Comparison of ENCODE assay signal across 10 mouse cellular contexts in genomic region chr9:40332731-40333648, GRCm38 (mm10).
DNase-seq lines count a peak whose midpoint lies in the region; TF ChIP-seq lines count a peak whose summit lies in the region.
"Had no signal": no experiment of that assay in that cellular context is flagged by ENCODE, and none has a peak within 500 bp of the region (broad histone marks: within the 10 kb centered on the region; RNA-seq: fewer than 3 reads in every experiment).

No protein-coding gene starts in this region.

- no peak overlapping the region for H3K4me3 ChIP-seq in heart, adult 2 months
- H3K4me3 ChIP-seq in testis, adult 2 months (ENCODE audit: control insufficient read depth, low read depth, low read length) = peak overlapping the region; percentile 83
- H3K4me3 ChIP-seq: embryonic facial prominence, embryonic 15.5 days; liver, embryonic 13.5 days had no signal

- no peak for DNase-seq in heart, adult 2 months
- no peak for DNase-seq in heart, postnatal 25 days (ENCODE audit: low spot score)
- no peak for DNase-seq in testis, postnatal 10 days (ENCODE audit: low spot score)
- DNase-seq in cerebellum, adult 8-10 months = peak; percentile 71
- no peak for DNase-seq in kidney, postnatal 4 days
- DNase-seq in right cerebral cortex, adult 18-20 months = no peak
- DNase-seq: adrenal gland, adult 2 months had no signal

- TF ChIP-seq CTCF in heart, adult 2 months (IDR thresholded peaks at IDR 0.05) = no peak
- TF ChIP-seq CTCF in testis, adult 2 months (IDR thresholded peaks at IDR 0.05; ENCODE audit: control insufficient read depth, insufficient read depth, insufficient replicate concordance, low read depth, low read length) = no peak

- no peaks in the 10 kb centered on the region for H3K36me3 ChIP-seq in heart, adult 2 months (ENCODE audit: control insufficient read depth, insufficient read depth, low read length)
- H3K36me3 ChIP-seq in testis, adult 2 months (ENCODE audit: control insufficient read depth, insufficient read depth, low read length) = peaks cover 2% of the 10 kb centered on the region
- H3K36me3 ChIP-seq: embryonic facial prominence, embryonic 15.5 days; liver, embryonic 13.5 days had no signal

- 0 out of 2 replicates have a peak, but pooled peaks have one; percentile 21 for TF ChIP-seq EP300 in heart, adult 2 months (IDR thresholded peaks at IDR 0.05; ENCODE audit: insufficient read depth, low read depth, low read length)

- no peak overlapping the region for H3K9ac ChIP-seq in heart, adult 2 months (ENCODE audit: low read depth, low read length)
- H3K9ac ChIP-seq: embryonic facial prominence, embryonic 15.5 days; liver, embryonic 13.5 days had no signal

- no peaks in the 10 kb centered on the region for H3K27me3 ChIP-seq in heart, adult 2 months (ENCODE audit: control insufficient read depth, insufficient read depth, low read length)
- H3K27me3 ChIP-seq in testis, adult 2 months (ENCODE audit: control insufficient read depth, insufficient read depth, low read length) = no peaks in the 10 kb centered on the region
- H3K27me3 ChIP-seq: embryonic facial prominence, embryonic 15.5 days; liver, embryonic 13.5 days had no signal

- intact Hi-C loops in heart, adult 2 months (cut with DNase I) = loop anchor here (2.0 to 5.0 kb wide), 3 partner anchors 16 to 144 kb away; no protein-coding TSS in a partner anchor
- intact Hi-C loops in heart, postnatal 25 days (cut with DNase I) = loop anchor here (10.0 kb wide), 1 partner anchor 142 kb away; no protein-coding TSS in a partner anchor

- TF ChIP-seq POLR2A in heart, adult 2 months (IDR thresholded peaks at IDR 0.05; ENCODE audit: insufficient read depth, low read depth, low read length) = no peak
- no peak for TF ChIP-seq POLR2A in testis, adult 2 months (IDR thresholded peaks at IDR 0.05; ENCODE audit: control insufficient read depth, low read depth, low read length)

- H3K4me1 ChIP-seq in heart, adult 2 months (ENCODE audit: control insufficient read depth, insufficient read depth, low read length) = peaks cover 9% of the 10 kb centered on the region
- peaks cover 8% of the 10 kb centered on the region for H3K4me1 ChIP-seq in testis, adult 2 months (ENCODE audit: control insufficient read depth, insufficient read depth, low read length)
- H3K4me1 ChIP-seq: embryonic facial prominence, embryonic 15.5 days; liver, embryonic 13.5 days had no signal

- 62% methylated on average over 31 of the region's 31 CpGs for WGBS in heart, adult 2 months

- no peaks in the 10 kb centered on the region for H3K79me2 ChIP-seq in heart, adult 2 months (replicated peaks; ENCODE audit: control insufficient read depth, insufficient read depth, low read length)

- H3K27ac ChIP-seq in heart, adult 2 months = no peak overlapping the region; the same call in 1 of the 2 replicates
- H3K27ac ChIP-seq in testis, adult 2 months (ENCODE audit: control insufficient read depth, insufficient read depth, low read depth, low read length) = 0 out of 2 replicates have a peak overlapping the region, but pooled peaks have one; percentile 6
- H3K27ac ChIP-seq: embryonic facial prominence, embryonic 15.5 days; liver, embryonic 13.5 days had no signal
